Mouse (Mus musculus) heart, postnatal 0 days (tissue): Measurements from ENCODE around the gene Grasp. TPM values are rescaled to one million over a fixed set of nuclear protein-coding genes. Genes with fewer than 3 reads are reported as not detected.
A peak's percentile ranks its signal among the peaks of the same experiment; 100 is the strongest.

Source experiments
- ATAC-seq: fragments of 200-750 bp; cut with Nextera tagmentation; 2 replicates; pipeline ENCODE4 v1.8.0; 2017; ENCODE audit warnings: low read depth, moderate number of reproducible peaks, moderate library complexity; ENCODE audit not compliant: insufficient read depth
- DNase-seq: peaks from one replicate; pipeline ENCODE4 v3.0.0-alpha.2; 2016; ENCODE audit warnings: low spot score
- H3K27ac ChIP-seq: fragments of 300-500 bp; sonication (generic); 2 replicates; pipeline ENCODE4 v1.5.1; 2014; ENCODE audit warnings: low read depth, mild to moderate bottlenecking
- H3K27me3 ChIP-seq: fragments of 300-500 bp; sonication (generic); 2 replicates; pipeline ENCODE4 v1.6.1; 2014; ENCODE audit warnings: low read length, mixed read lengths; ENCODE audit not compliant: control insufficient read depth, insufficient read depth
- H3K36me3 ChIP-seq: fragments of 300-500 bp; sonication (generic); replicated peaks from 2 replicates; pipeline ENCODE4 v1.6.1; 2014; ENCODE audit warnings: low read length, mixed read lengths; ENCODE audit not compliant: control insufficient read depth, insufficient read depth
- H3K4me1 ChIP-seq: fragments of 300-500 bp; sonication (generic); 2 replicates; pipeline ENCODE4 v1.6.1; 2014; ENCODE audit warnings: antibody characterized with exemption; ENCODE audit not compliant: control insufficient read depth, insufficient read depth
- H3K4me2 ChIP-seq: fragments of 300-500 bp; sonication (generic); 2 replicates; pipeline ENCODE4 v1.6.1; 2014; ENCODE audit warnings: low read depth, mild to moderate bottlenecking, low read length, moderate library complexity
- H3K4me3 ChIP-seq: fragments of 300-500 bp; sonication (generic); 2 replicates; pipeline ENCODE4 v1.5.1; 2014; ENCODE audit warnings: low read depth, low read length
- H3K9ac ChIP-seq: fragments of 300-500 bp; sonication (generic); replicated peaks from 2 replicates; pipeline ENCODE4 v1.6.1; 2014; ENCODE audit warnings: low read depth, low read length, mixed read lengths
- H3K9me3 ChIP-seq: fragments of 300-500 bp; sonication (generic); replicated peaks from 2 replicates; pipeline ENCODE4 v1.6.1; 2016; ENCODE audit warnings: low read length; ENCODE audit not compliant: control insufficient read depth
- CTCF ChIP-seq: IDR thresholded peaks from 2 replicates; pipeline ENCODE4 v1.5.1; 2016; ENCODE audit warnings: antibody characterized with exemption, control low read depth, low read depth
- EP300 ChIP-seq: IDR thresholded peaks from 2 replicates; pipeline ENCODE4 v1.6.1; 2016; ENCODE audit warnings: antibody characterized with exemption, low read depth
- WGBS: fragments of 180-500 bp; shearing (Covaris S2); extraction: QIAGEN DNeasy Blood & Tissue Kit; methylation state at CpG from one replicate; pipeline ENCODE4 v1.1.7; 2014; 5-methylcytosine and 5-hydroxymethylcytosine counted together
- polyA plus RNA-seq: library from polyadenylated mRNA; unstranded; fragments of >200 nt; fragmentation: Nextera tagmentation; extraction: Ambion mirVana; gene quantifications from 2 replicates; pipeline ENCODE4 v1.2.1, GENCODE M21; 2015
- total RNA-seq: library from RNA; depleted of rRNA; stranded (reverse); fragments of >200 nt; gene quantifications from 2 replicates; pipeline ENCODE4 v1.2.3, GENCODE M21; 2014; ENCODE audit warnings: low replicate concordance

The Grasp gene
- total and polyA plus RNA-seq, 2 experiments from 2014 or later, result 2.3 to 8.0 TPM

DNA sequence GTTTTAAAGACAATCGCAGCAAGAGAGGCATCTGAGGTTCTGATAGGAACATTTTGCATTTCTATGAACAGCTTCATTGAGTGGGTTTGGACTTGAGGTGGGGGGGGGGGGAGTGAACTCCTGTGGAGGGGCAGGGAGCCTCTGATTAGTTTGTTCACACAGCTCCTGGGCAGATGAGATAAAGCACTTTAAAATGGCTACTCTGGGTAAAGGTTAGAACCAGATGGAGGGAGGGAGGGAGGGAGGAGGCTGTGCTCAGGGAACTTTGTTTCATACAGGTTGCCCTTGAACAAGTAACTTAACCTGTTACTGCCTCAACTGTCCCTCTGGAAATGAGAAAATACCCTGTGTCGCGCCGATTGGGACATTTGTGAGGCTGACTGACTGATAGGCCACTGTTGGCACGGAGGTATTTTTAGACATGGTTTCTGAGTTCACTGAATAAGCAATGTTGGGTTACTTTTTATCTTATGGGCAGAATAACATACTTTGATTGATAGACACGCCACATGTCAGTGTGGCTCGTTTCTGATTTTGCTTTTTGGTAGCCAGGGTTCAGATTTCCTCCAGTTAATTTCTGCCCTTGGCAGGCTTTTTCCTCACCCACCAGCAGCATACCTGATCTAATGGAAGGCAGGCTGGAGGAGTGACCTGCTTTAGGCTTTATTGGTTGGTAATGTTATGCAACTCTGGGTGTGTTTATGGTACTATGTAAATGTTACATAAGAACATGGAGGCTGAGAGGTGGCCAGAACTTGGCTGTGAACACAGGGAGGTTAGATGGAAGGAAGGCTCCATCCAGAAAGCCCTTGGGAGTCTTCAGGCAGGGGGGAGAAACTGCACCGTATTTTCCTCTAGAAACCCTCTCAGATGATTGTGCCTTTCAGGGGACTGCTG lies 46.9 kb upstream of the Grasp start:
- no peak overlapping the region for H3K4me3 ChIP-seq
- peak overlapping the region; percentile 83 for H3K4me2 ChIP-seq

GRCm38 (mm10) chr15:101180363-101181105 lies 43.5 kb upstream of the Grasp start:
- H3K4me1 ChIP-seq, result peaks cover 46% of the 10 kb centered on the region
- TF ChIP-seq CTCF, result no peak
- TF ChIP-seq EP300, result no peak
- no peaks in the 10 kb centered on the region for H3K27me3 ChIP-seq
- no peak overlapping the region for H3K4me2 ChIP-seq
- no peaks in the 10 kb centered on the region for H3K36me3 ChIP-seq
- no peak overlapping the region for H3K27ac ChIP-seq
- ATAC-seq (no peak), DNase-seq (no peak)
- 63% methylated on average over 15 of the region's 15 CpGs for WGBS
- no peak overlapping the region for H3K9ac ChIP-seq
- H3K9me3 ChIP-seq, result no peaks in the 10 kb centered on the region
- H3K4me3 ChIP-seq, result no peak overlapping the region

More for the DNA sequence above, 46.9 kb upstream of the Grasp start:
- no peaks in the 10 kb centered on the region for H3K9me3 ChIP-seq
- H3K9ac ChIP-seq, result peak overlapping the region; percentile 11; the same call in 1 of the 2 replicates
- peak overlapping the region; percentile 90 for H3K27ac ChIP-seq
- H3K36me3 ChIP-seq, result no peaks in the 10 kb centered on the region
- peaks cover 58% of the 10 kb centered on the region for H3K4me1 ChIP-seq
- TF ChIP-seq CTCF (no peak), EP300 (no peak)
- 21% methylated on average over 8 of the region's 8 CpGs for WGBS
- peak; percentile 56 for DNase-seq
- H3K27me3 ChIP-seq, result no peaks in the 10 kb centered on the region
- no peak for ATAC-seq

- TF ChIP-seq EP300, result no peak
- no peak for TF ChIP-seq CTCF
Measured at GRCm38 (mm10) chr15:101181106-101181466, 42.9 kb upstream of the Grasp start.

DNA sequence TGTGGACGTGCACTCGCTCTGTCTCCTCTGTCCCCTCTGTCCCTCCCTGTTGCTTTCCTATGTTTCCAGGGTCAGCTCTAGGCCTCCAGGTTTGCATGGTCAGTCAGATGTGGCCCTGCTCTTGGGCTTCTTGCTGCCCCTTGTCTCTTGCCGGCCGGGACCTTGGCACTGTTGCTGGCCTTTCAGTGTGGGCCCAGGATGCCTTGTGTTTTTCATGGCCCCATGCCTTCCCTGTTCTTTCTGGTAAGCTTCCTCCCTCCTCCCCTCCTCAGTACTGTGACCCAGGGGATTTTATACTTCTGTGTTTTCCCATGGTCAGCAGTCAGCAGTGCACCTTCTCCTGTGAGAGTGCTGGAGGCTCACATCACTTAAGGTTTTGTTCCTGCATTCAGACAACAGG lies 42.5 kb upstream of the Grasp start:
- DNase-seq (no peak), ATAC-seq (no peak)
- WGBS, result 39% methylated on average over 4 of the region's 4 CpGs
- H3K4me3 ChIP-seq, result no peak overlapping the region
- H3K27me3 ChIP-seq, result no peaks in the 10 kb centered on the region
- H3K36me3 ChIP-seq, result no peaks in the 10 kb centered on the region; the same call in 1 of the 2 replicates
- H3K9ac ChIP-seq, result 0 out of 2 replicates have a peak overlapping the region, but pooled peaks have one; percentile 17
- H3K4me1 ChIP-seq, result peaks cover 38% of the 10 kb centered on the region
- TF ChIP-seq CTCF, result no peak
- H3K4me2 ChIP-seq, result no peak overlapping the region
- no peaks in the 10 kb centered on the region for H3K9me3 ChIP-seq
- H3K27ac ChIP-seq, result no peak overlapping the region

More at GRCm38 (mm10) chr15:101181106-101181466, 42.9 kb upstream of the Grasp start:
- H3K27ac ChIP-seq, result no peak overlapping the region
- 31% methylated on average over 5 of the region's 5 CpGs for WGBS
- no peak overlapping the region for H3K4me2 ChIP-seq
- no peaks in the 10 kb centered on the region; the same call in 1 of the 2 replicates for H3K36me3 ChIP-seq
- no peaks in the 10 kb centered on the region for H3K27me3 ChIP-seq
- no peaks in the 10 kb centered on the region for H3K9me3 ChIP-seq
- no peak overlapping the region for H3K4me3 ChIP-seq
- 0 out of 2 replicates have a peak overlapping the region, but pooled peaks have one; percentile 17 for H3K9ac ChIP-seq
- H3K4me1 ChIP-seq, result peaks cover 42% of the 10 kb centered on the region
- DNase-seq (no peak), ATAC-seq (no peak)

- 66% methylated on average over 5 of the region's 5 CpGs for WGBS
- Histone ChIP-seq H3K9ac (no peak overlapping the region), H3K4me2 (no peak overlapping the region), H3K36me3 (no peaks in the 10 kb centered on the region; the same call in 1 of the 2 replicates), H3K27ac (no peak overlapping the region), H3K4me3 (no peak overlapping the region), H3K4me1 (peaks cover 27% of the 10 kb centered on the region), H3K27me3 (no peaks in the 10 kb centered on the region), H3K9me3 (no peaks in the 10 kb centered on the region)
- DNase-seq (no peak), ATAC-seq (no peak)
- no peak for TF ChIP-seq CTCF
- no peak for TF ChIP-seq EP300
Measured at GRCm38 (mm10) chr15:101182676-101183075, 41.3 kb upstream of the Grasp start.
